ENCODE assay signal across 10 mouse cellular contexts in genomic region chr5:88519232-88519631, GRCm38 (mm10). TPM values are rescaled to one million over a fixed set of nuclear protein-coding genes. Genes with fewer than 3 reads are reported as not detected.
DNase-seq lines count a peak whose midpoint lies in the region; ATAC-seq and TF ChIP-seq lines count a peak whose summit lies in the region.
"Had no signal": no experiment of that assay in that cellular context is flagged by ENCODE, and none has a peak within 500 bp of the region (broad histone marks: within the 10 kb centered on the region; RNA-seq: fewer than 3 reads in every experiment).

No protein-coding gene starts in this region.

- no peaks in the 10 kb centered on the region for H3K9me3 ChIP-seq in lung, postnatal 0 days (ENCODE audit: low read length)
- H3K9me3 ChIP-seq: megakaryocyte, embryonic 14.5 days had no signal

- TF ChIP-seq CTCF in layer of hippocampus, adult 2 months (conservative IDR thresholded peaks at IDR 0.05): peak; percentile 86
- TF ChIP-seq CTCF in lung, postnatal 0 days (IDR thresholded peaks at IDR 0.05): peak; percentile 77

- H3K36me3 ChIP-seq in lung, postnatal 0 days (ENCODE audit: insufficient read depth, low read length): no peaks in the 10 kb centered on the region

- DNase-seq in adrenal gland, adult 2 months: peak; percentile 20
- DNase-seq in adrenal gland, postnatal 25 days: no peak
- DNase-seq in layer of hippocampus, adult 2 months (ENCODE audit: low spot score in 2 of 2): peak; percentile 23 to 50
- no peak for DNase-seq in layer of hippocampus, adult 8-10 months (ENCODE audit: low spot score in 2 of 2)
- DNase-seq in ES-CJ7 (ENCODE audit: low read depth, low spot score): peak; percentile 45
- DNase-seq in cerebellum, postnatal 14 days: peak; percentile 62 to 64
- DNase-seq in lung, postnatal 0 days (ENCODE audit: low spot score): peak; percentile 66
- peak; percentile 42 for DNase-seq in thymus, postnatal 4 days

- no peak overlapping the region for H3K27ac ChIP-seq in layer of hippocampus, adult 2 months
- H3K27ac ChIP-seq in lung, postnatal 0 days (ENCODE audit: low read length): no peak overlapping the region

- no peaks in the 10 kb centered on the region for H3K27me3 ChIP-seq in lung, postnatal 0 days (replicated peaks; ENCODE audit: insufficient read depth, low read length)
- H3K27me3 ChIP-seq: megakaryocyte, embryonic 14.5 days had no signal

- H3K4me2 ChIP-seq in lung, postnatal 0 days (replicated peaks; ENCODE audit: low read depth, low read length): no peak overlapping the region

- H3K9ac ChIP-seq in lung, postnatal 0 days (replicated peaks; ENCODE audit: low read depth): no peak overlapping the region

- WGBS in lung, postnatal 0 days: 5% methylated on average over 2 of the region's 2 CpGs

- no peak for TF ChIP-seq EP300 in lung, postnatal 0 days (IDR thresholded peaks at IDR 0.05)

- no peak overlapping the region for H3K4me3 ChIP-seq in layer of hippocampus, adult 2 months
- H3K4me3 ChIP-seq in lung, postnatal 0 days (ENCODE audit: low read depth, low read length): no peak overlapping the region
- H3K4me3 ChIP-seq: megakaryocyte, embryonic 14.5 days had no signal

- no peaks in the 10 kb centered on the region for H3K4me1 ChIP-seq in lung, postnatal 0 days (ENCODE audit: insufficient read depth, low read depth, low read length)

- no peak for ATAC-seq in lung, postnatal 0 days

RNA-seq across cellular contexts. Expression of gene Jchain, which starts 8.5 kb away (rescaled TPM):
- total RNA-seq in adrenal gland, adult 2 months (2021): under 1 TPM; 0.20 to 0.41 TPM
- 0.23 and 0.43 TPM in 2 replicates for polyA plus RNA-seq in adrenal gland, adult 2 months (2012; rRNA removed)
- total RNA-seq in adrenal gland, postnatal 25 days (2021): 0.27 TPM in 1 of 2 replicates, not detected in the other
- under 1 TPM; 0.31 to 0.42 TPM for total RNA-seq in layer of hippocampus, adult 2 months (2021)
- total RNA-seq in layer of hippocampus, adult 8-10 months (2022): under 1 TPM; 0.23 to 0.39 (median 0.32) TPM
- polyA plus RNA-seq in lung, postnatal 0 days (2015; fragmentation: Nextera tagmentation; extraction: Ambion mirVana): 0.19 TPM in 1 of 2 replicates, not detected in the other

RNA-seq across cellular contexts. Expression of gene Enam, which starts 31.5 kb away (rescaled TPM):
- not detected for total RNA-seq in adrenal gland, adult 2 months (2021)
- polyA plus RNA-seq in adrenal gland, adult 2 months (2012; rRNA removed): not detected in 2 replicates
- total RNA-seq in adrenal gland, postnatal 25 days (2021): not detected in 2 replicates
- not detected for total RNA-seq in layer of hippocampus, adult 2 months (2021)
- not detected for total RNA-seq in layer of hippocampus, adult 8-10 months (2022)
- not detected in 2 replicates for polyA plus RNA-seq in lung, postnatal 0 days (2015; fragmentation: Nextera tagmentation; extraction: Ambion mirVana)
- polyA plus RNA-seq: gonadal fat pad, adult 2 months had no signal

RNA-seq across cellular contexts. Expression of gene Utp3, which starts 35.0 kb away (rescaled TPM):
- 10 to 100 TPM; 31.7 to 40.4 TPM for total RNA-seq in adrenal gland, adult 2 months (2021)
- 4.0 and 6.9 TPM in 2 replicates for polyA plus RNA-seq in adrenal gland, adult 2 months (2012; rRNA removed)
- total RNA-seq in adrenal gland, postnatal 25 days (2021): 36.8 and 37.2 TPM in 2 replicates
- 10 to 100 TPM; 29.2 to 30.3 TPM for total RNA-seq in layer of hippocampus, adult 2 months (2021)
- total RNA-seq in layer of hippocampus, adult 8-10 months (2022): 10 to 100 TPM; 25.4 to 30.3 (median 28.2) TPM
- 36.4 and 44.0 TPM in 2 replicates for polyA plus RNA-seq in lung, postnatal 0 days (2015; fragmentation: Nextera tagmentation; extraction: Ambion mirVana)

RNA-seq across cellular contexts. Expression of gene Rufy3, which starts 45.6 kb away (rescaled TPM):
- 10 to 100 TPM; 26.3 to 29.6 TPM for total RNA-seq in adrenal gland, adult 2 months (2021)
- polyA plus RNA-seq in adrenal gland, adult 2 months (2012; rRNA removed): 8.3 and 10.2 TPM in 2 replicates
- total RNA-seq in adrenal gland, postnatal 25 days (2021): 31.1 and 41.5 TPM in 2 replicates
- total RNA-seq in layer of hippocampus, adult 2 months (2021): 100 to 1,000 TPM; 169 TPM
- total RNA-seq in layer of hippocampus, adult 8-10 months (2022): 100 to 1,000 TPM; 157 to 193 (median 180) TPM
- polyA plus RNA-seq in lung, postnatal 0 days (2015; fragmentation: Nextera tagmentation; extraction: Ambion mirVana): 7.5 and 8.4 TPM in 2 replicates

Comparison
In these comparisons a context has a peak if more than half of its experiments do, and no peak if none do; other contexts are left out.
1. DNase-seq: peak in adrenal gland, adult 2 months (single experiment), layer of hippocampus, adult 2 months (2 of 2), ES-CJ7 (single experiment), cerebellum, postnatal 14 days (2 of 2), lung, postnatal 0 days (single experiment) and thymus, postnatal 4 days (single experiment); none in adrenal gland, postnatal 25 days (single experiment) and layer of hippocampus, adult 8-10 months (0 of 2).